Mouse (Mus musculus) CH12.LX (cell line): ENCODE measurements at regions not wholly inside any gene's neighbourhood (a gene's known extent, or its start where the extent isn't known, plus 50 kb on each side); places are given as distances from the start of the nearest gene placed in this dataset.

Source experiments
- DNase-seq: peaks from one replicate; pipeline ENCODE4 v3.0.0-alpha.2; 2013; ENCODE audit errors: extremely low read depth
- H3K27ac ChIP-seq: 2 replicates; pipeline ENCODE4 v1.5.1; 2012; ENCODE audit warnings: low read depth, mild to moderate bottlenecking, control low read depth, moderate library complexity; ENCODE audit not compliant: insufficient read depth
- H3K27me3 ChIP-seq: replicated peaks from 2 replicates; pipeline ENCODE3; 2012; ENCODE audit warnings: inconsistent platforms
- H3K36me3 ChIP-seq, 2 experiments: replicated peaks in 1 of 2; 2 replicates each; pipeline versions ENCODE3 to v1.6.1; 2012; ENCODE audit warnings: inconsistent platforms in 1 of 2, low read length in 1 of 2, mild to moderate bottlenecking in 1 of 2, mixed read lengths in 1 of 2, moderate library complexity in 1 of 2; ENCODE audit not compliant: control insufficient read depth in 1 of 2, insufficient read depth in 1 of 2
- H3K4me1 ChIP-seq, 2 experiments: 2 replicates each; pipeline ENCODE4 v1.6.1; 2012; ENCODE audit warnings: inconsistent platforms in 1 of 2, moderate library complexity in 1 of 2; ENCODE audit not compliant: insufficient read depth in 2 of 2, control insufficient read depth in 1 of 2
- H3K4me2 ChIP-seq: 2 replicates; pipeline ENCODE4 v1.6.1; 2012; ENCODE audit warnings: low read depth, mild to moderate bottlenecking, control low read depth; ENCODE audit not compliant: poor library complexity, insufficient read depth, severe bottlenecking
- H3K4me3 ChIP-seq, 3 experiments: fragments of 150-350 bp in 1 of 3; sonication (generic) in 1 of 3; replicated peaks in 1 of 3; 2 replicates each; pipeline versions ENCODE3 to v1.5.1; 2011 to 2012; ENCODE audit warnings: low read depth in 2 of 3, low read length in 2 of 3, mild to moderate bottlenecking in 2 of 3, moderate library complexity in 2 of 3, control low read depth in 1 of 3, improper control_type of control experiment in 1 of 3, inconsistent platforms in 1 of 3, mixed read lengths in 1 of 3; ENCODE audit not compliant: poor library complexity in 1 of 3
- H3K79me2 ChIP-seq: replicated peaks from 2 replicates; pipeline ENCODE4 v1.6.1; 2012; ENCODE audit warnings: mild to moderate bottlenecking, moderate library complexity; ENCODE audit not compliant: control insufficient read depth, poor library complexity, insufficient read depth, severe bottlenecking; ENCODE audit errors: extremely low read depth
- H3K9ac ChIP-seq: 2 replicates; pipeline ENCODE4 v1.6.1; 2012; ENCODE audit warnings: low read depth, mild to moderate bottlenecking, control low read depth, moderate library complexity; ENCODE audit not compliant: insufficient read depth
- H3K9me3 ChIP-seq: replicated peaks from 2 replicates; pipeline ENCODE3; 2012; ENCODE audit warnings: low read length, inconsistent platforms, mixed read lengths
- BHLHE40 ChIP-seq: IDR thresholded peaks from 2 replicates; pipeline ENCODE4 v1.6.1; 2011; ENCODE audit warnings: mild to moderate bottlenecking, low read depth, low read length, improper control_type of control experiment
- CHD2 ChIP-seq: IDR thresholded peaks from 2 replicates; pipeline ENCODE4 v1.6.1; 2011; ENCODE audit warnings: low read length, improper control_type of control experiment
- CTCF ChIP-seq, 2 experiments: IDR thresholded peaks in 1 of 2; conservative IDR thresholded peaks in 1 of 2; 2 replicates each; pipeline ENCODE4 v1.5.1; 2011 to 2012; ENCODE audit warnings: low read depth in 2 of 2, low read length in 2 of 2, improper control_type of control experiment in 1 of 2, inconsistent platforms in 1 of 2, mild to moderate bottlenecking in 1 of 2, moderate library complexity in 1 of 2
- E2F4 ChIP-seq: IDR thresholded peaks from 2 replicates; pipeline ENCODE4 v1.6.1; 2011; ENCODE audit warnings: low read depth, low read length, improper control_type of control experiment; ENCODE audit not compliant: insufficient replicate concordance
- EP300 ChIP-seq: IDR thresholded peaks from 2 replicates; pipeline ENCODE4 v1.6.1; 2011; ENCODE audit warnings: low read length, improper control_type of control experiment
- JUN ChIP-seq: IDR thresholded peaks from 2 replicates; pipeline ENCODE4 v1.6.1; 2011; ENCODE audit warnings: low read depth, mild to moderate bottlenecking, low read length, improper control_type of control experiment, moderate library complexity; ENCODE audit not compliant: insufficient read depth
- JUND ChIP-seq: conservative IDR thresholded peaks from 2 replicates; pipeline ENCODE4 v1.6.1; 2011; ENCODE audit warnings: low read depth, low read length, improper control_type of control experiment
- KAT2A ChIP-seq: IDR thresholded peaks from 2 replicates; pipeline ENCODE4 v1.6.1; 2012; ENCODE audit warnings: low read length, improper control_type of control experiment, inconsistent platforms; ENCODE audit not compliant: insufficient replicate concordance
- MXI1 ChIP-seq: IDR thresholded peaks from 2 replicates; pipeline ENCODE4 v1.6.1; 2011; ENCODE audit warnings: mild to moderate bottlenecking, low read depth, low read length, improper control_type of control experiment
- MYC ChIP-seq: IDR thresholded peaks from 2 replicates; pipeline ENCODE4 v1.6.1; 2011; ENCODE audit warnings: low read depth, mild to moderate bottlenecking, improper control_type of control experiment, low read length
- NELFE ChIP-seq: IDR thresholded peaks from 2 replicates; pipeline ENCODE4 v1.6.1; 2011; ENCODE audit warnings: low read depth, low read length, improper control_type of control experiment
- NRF1 ChIP-seq: IDR thresholded peaks from 2 replicates; pipeline ENCODE4 v1.6.1; 2014; ENCODE audit warnings: low read depth, mild to moderate bottlenecking, inconsistent platforms, low read length, improper control_type of control experiment, moderate library complexity
- RAD21 ChIP-seq: IDR thresholded peaks from 2 replicates; pipeline ENCODE4 v1.6.1; 2011; ENCODE audit warnings: low read depth, mild to moderate bottlenecking, low read length, improper control_type of control experiment, moderate library complexity
- SMC3 ChIP-seq: IDR thresholded peaks from 2 replicates; pipeline ENCODE4 v1.6.1; 2011; ENCODE audit warnings: low read depth, low read length, improper control_type of control experiment
- TCF12 ChIP-seq: IDR thresholded peaks from 2 replicates; pipeline ENCODE4 v1.6.1; 2014; ENCODE audit warnings: low read depth, mild to moderate bottlenecking, inconsistent platforms, low read length, improper control_type of control experiment
- UBTF ChIP-seq: IDR thresholded peaks from 2 replicates; pipeline ENCODE4 v1.6.1; 2012; ENCODE audit warnings: low read depth, mild to moderate bottlenecking, inconsistent platforms, low read length, improper control_type of control experiment, moderate library complexity
- USF2 ChIP-seq: conservative IDR thresholded peaks from 2 replicates; pipeline ENCODE4 v1.6.1; 2011; ENCODE audit warnings: low read depth, low read length, improper control_type of control experiment
- ZKSCAN1 ChIP-seq: IDR thresholded peaks from 2 replicates; pipeline ENCODE4 v1.6.1; 2012; ENCODE audit warnings: low read depth, inconsistent platforms, low read length, improper control_type of control experiment, borderline replicate concordance
- ZNF384 ChIP-seq: IDR thresholded peaks from 2 replicates; pipeline ENCODE4 v1.6.1; 2012; ENCODE audit warnings: low read depth, low read length, improper control_type of control experiment, inconsistent platforms
- dilution Hi-C: fragments of 300-500 bp; cut with MboI; formaldehyde crosslinking; loops from 2 replicates; pipeline ENCODE4 v1.14.3; 2020; ENCODE audit warnings: low sequenced_read_pairs; ENCODE audit not compliant: extremely low pct_unique_long_range_greater_than_20kb, extremely low pct_ligation_motif_present
- in situ Hi-C: fragments of 300-500 bp; cut with MboI; formaldehyde crosslinking; loops from 3 replicates; pipeline ENCODE4 v1.14.3; 2019; ENCODE audit warnings: low sequenced_read_pairs, low pct_ligation_motif_present, low pct_unique_long_range_greater_than_20kb, mixed read lengths

DNA sequence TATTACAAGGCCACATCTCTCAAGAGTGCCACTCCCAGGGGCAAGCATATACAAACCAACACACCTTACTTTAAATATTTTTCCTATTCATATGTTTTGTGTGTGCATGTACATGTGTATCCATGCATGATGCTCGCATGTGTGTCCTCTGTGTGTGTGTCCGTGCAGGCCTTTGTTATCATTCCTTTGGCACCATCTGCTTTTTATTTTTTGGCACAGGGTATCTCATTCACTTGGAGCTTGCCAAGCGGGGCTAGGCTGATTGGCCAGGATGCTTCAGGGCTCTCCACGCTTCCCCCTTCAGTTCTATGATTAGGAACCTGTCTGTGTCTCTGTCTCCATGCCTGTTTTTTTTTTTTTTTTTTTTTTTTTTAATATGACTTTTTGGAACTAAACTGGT is 82.6 kb downstream of the Slc30a10 start:
- Histone ChIP-seq H3K9me3 (peaks cover 6% of the 10 kb centered on the region), H3K4me1 (no peaks in the 10 kb centered on the region), H3K4me2 (no peak overlapping the region), H3K36me3 (no peaks in the 10 kb centered on the region), H3K27me3 (peaks cover 8% of the 10 kb centered on the region), H3K79me2 (no peaks in the 10 kb centered on the region), H3K27ac (no peak overlapping the region), H3K9ac (no peak overlapping the region), H3K4me3 (no peak overlapping the region)
- dilution Hi-C loops: no loop called here
- TF ChIP-seq E2F4: no peak
- TF ChIP-seq NRF1: no peak
- TF ChIP-seq BHLHE40: no peak
- TF ChIP-seq JUND: no peak
- no peak for TF ChIP-seq TCF12
- no peak for TF ChIP-seq USF2
- TF ChIP-seq KAT2A: no peak
- no peak for TF ChIP-seq CHD2
- TF ChIP-seq ZNF384: no peak
- DNase-seq: no peak
- in situ Hi-C loops: loop anchor here (25.0 kb wide), 1 partner anchor 150 kb away; no protein-coding TSS in a partner anchor

DNA sequence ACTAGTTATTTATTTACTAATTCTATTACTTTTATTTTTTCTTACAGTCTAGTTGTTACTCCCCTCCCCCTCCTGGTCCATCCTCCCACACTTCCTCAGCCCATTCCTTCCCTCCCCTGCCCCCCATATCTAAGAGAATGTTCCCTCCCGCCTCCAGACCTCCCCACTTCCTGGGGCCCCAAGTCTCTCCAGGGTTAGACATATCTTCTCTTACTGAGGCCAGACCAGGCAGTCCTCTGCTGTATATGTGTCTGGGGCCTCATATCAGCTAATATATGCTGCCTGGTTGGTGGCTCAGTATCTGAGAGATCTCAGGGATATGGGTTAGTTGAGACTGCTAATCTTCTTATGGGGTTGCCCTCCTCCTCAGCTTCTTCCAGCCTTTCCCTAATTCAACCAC is 84.8 kb downstream of the Slc30a10 start:
- Histone ChIP-seq H3K36me3 (no peaks in the 10 kb centered on the region), H3K27ac (no peak overlapping the region), H3K4me2 (no peak overlapping the region), H3K9ac (no peak overlapping the region), H3K4me1 (no peaks in the 10 kb centered on the region), H3K9me3 (peaks cover 12% of the 10 kb centered on the region), H3K4me3 (no peak overlapping the region), H3K27me3 (peaks cover 9% of the 10 kb centered on the region), H3K79me2 (no peaks in the 10 kb centered on the region)
- in situ Hi-C loops: loop anchor here (25.0 kb wide), 1 partner anchor 148 kb away; no protein-coding TSS in a partner anchor
- TF ChIP-seq UBTF (no peak), NRF1 (no peak), MXI1 (no peak), EP300 (no peak)
- DNase-seq: no peak
- dilution Hi-C loops: no loop called here

DNA sequence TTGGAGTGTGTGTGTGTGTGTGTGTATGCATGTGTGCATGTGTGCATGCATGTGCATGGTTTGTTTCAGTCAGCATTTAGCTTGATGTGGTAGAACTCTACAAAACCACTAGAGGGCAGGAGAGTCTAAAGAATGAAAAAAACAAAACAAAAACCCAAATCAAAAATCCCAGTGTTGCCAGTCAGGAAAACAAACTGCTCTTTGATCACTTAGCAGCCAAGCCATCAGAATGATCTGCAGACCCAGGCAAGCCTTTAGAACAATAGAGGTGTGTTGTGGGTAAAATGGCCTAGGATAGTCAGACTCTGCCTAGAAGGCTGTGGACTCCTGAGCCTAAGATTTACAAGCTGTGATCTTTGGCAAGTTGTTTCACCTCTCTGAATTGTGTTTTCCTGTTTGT is 91.7 kb downstream of the Slc30a10 start:
- in situ Hi-C loops (loop anchor here (10.0 to 25.0 kb wide), 2 partner anchors 141 to 1168 kb away; no protein-coding TSS in a partner anchor), dilution Hi-C loops (no loop called here)
- no peak overlapping the region for H3K9ac ChIP-seq
- H3K9me3 ChIP-seq: peaks cover 6% of the 10 kb centered on the region
- H3K27ac ChIP-seq: no peak overlapping the region
- peaks cover 7% of the 10 kb centered on the region for H3K27me3 ChIP-seq
- no peaks in the 10 kb centered on the region for H3K36me3 ChIP-seq
- H3K4me1 ChIP-seq: no peaks in the 10 kb centered on the region
- peak; percentile 23 for DNase-seq
- TF ChIP-seq ZNF384: 0 out of 2 replicates have a peak, but pooled peaks have one; percentile 31
- TF ChIP-seq RAD21: peak; percentile 73
- no peak for TF ChIP-seq MYC
- TF ChIP-seq CTCF (conservative IDR thresholded peaks at IDR 0.05 in 1 of 2, IDR thresholded peaks at IDR 0.05 in 1 of 2; ENCODE audit: low read depth in 2 of 2, low read length in 2 of 2): peak; percentile 34 to 61; a peak in 3 of 4 replicates
- TF ChIP-seq USF2: no peak
- TF ChIP-seq ZKSCAN1: no peak
- no peak for TF ChIP-seq NELFE
- no peak for TF ChIP-seq JUN
- TF ChIP-seq SMC3: peak; percentile 30
- no peak for TF ChIP-seq NRF1
- no peak overlapping the region for H3K4me3 ChIP-seq
- no peak overlapping the region for H3K4me2 ChIP-seq
- H3K79me2 ChIP-seq: no peaks in the 10 kb centered on the region
